Mouse (Mus musculus) heart, adult 9 months (tissue): ENCODE measurements at regions not wholly inside any gene's neighbourhood (a gene's known extent, or its start where the extent isn't known, plus 50 kb on each side); places are given as distances from the start of the nearest gene placed in this dataset.

Experiments used
- DNase-seq, 2 experiments: peaks; one replicate each; pipeline ENCODE4 v3.0.0; 2022; ENCODE audit warnings: low spot score in 2 of 2

DNA sequence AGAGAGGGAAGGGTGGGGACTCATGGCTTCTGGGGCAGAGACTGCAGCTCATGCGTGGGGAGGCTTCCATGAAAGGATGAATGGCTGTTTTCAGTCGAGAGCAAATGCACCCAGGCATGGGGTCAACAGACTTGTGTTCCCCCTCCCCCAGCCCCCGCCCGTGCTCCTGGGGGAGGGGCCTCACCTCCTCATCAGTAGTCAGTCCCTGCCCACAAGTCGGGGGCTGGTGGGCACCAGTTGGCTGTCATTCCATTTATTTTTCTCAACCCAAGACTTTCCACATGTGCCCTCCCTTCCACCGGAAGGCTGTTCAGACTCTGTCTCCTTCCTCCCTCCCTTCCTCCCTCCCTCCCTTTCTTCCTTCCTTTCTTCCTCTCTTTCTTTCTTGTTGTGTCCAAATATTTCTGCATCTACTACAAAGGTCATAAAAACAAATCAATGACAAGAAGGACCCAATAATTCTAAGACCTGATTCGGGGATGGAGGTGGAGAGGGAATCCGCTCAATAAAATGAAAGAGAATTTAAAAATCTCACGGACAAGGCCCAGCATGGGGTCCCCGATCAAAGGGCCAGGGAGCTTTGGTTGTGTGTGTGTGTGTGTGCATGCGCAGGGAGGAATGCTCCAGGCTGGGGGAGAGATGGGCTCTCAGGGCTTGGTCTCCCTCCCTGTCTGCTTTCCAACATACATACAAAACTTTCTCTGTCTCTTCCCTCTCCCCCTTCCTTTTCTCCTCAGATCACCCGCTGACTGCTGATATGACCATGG, 57.7 kb downstream of the Rpl14 start:
- no peak for DNase-seq

DNA sequence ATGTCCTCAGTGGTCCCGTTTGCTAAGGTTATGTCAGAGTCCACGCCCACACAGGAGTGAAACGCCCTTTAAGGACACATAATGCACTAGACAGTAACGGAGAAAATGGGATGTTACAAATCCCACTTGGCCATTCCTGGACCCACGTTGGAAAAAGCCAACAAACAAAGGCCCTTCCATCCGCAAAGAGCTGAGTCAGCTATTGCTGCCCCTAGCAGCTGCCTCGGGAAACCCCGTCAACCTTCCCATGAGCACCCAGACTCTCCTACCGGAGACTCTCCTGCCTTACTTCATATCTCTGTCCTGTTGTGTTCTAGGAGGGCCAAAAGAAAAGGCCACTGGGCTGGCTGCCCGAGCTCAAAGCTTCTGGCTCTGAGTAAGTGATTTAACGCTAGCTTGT, 58.4 kb downstream of the Rpl14 start:
- no peak for DNase-seq

DNA sequence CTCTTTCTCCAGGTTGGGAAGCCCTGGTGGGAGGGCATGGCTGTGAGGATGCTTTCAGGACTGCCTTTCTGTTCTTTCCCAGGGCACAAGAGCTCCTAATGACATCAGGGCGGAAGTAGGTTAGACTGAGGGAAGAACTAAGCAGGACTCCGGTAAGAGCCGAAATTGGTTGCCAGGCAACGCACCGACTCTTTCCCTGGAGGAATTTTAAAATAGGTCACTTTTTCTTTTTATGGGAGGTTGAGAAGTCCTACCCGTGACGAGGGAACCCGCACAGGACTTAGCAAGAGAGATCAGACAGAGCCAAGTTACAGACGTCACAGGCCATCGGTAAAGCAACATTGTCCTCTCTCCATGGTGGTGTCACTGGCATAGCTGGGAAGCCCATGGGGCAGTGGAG, 61.6 kb downstream of the Rpl14 start:
- DNase-seq, result no peak

DNA sequence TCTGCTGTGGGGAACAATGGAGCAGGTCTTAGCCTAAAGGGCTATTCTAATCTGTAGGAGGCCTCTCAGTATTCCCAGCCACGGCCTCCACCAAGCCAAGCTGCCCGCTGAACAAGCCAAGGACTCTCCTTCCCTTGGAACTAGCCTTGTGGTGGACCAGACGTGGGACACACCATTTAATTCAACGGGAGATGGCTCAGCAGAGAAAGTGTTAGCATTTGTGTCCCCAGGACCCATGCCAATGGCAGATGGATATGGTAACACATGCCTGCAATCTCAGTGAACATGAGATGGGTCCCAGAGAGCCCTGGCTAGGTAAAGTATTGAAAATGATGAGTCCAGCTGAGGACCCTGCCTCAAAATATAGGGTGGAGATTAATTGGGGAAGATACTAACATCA, 71.4 kb downstream of the Rpl14 start:
- DNase-seq, result no peak

DNA sequence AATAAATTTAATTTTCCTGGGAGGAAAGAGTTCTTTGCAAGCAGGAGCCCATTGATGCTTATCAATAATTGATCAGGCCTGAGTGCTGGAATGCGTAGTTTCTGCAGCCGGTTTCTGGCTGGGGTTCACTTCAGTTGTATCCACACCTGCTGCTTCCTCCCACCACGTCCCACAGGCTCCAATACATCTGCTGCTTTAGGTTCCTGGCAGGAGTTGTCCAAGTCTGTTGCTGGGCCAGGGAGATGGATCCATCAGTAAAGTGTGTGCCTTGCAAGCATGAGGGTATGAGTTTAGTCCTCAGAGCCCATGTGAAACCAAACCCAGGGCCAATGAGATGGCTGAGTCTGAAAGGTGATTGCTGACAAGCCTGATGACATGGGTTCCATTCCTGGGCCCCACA, 72.1 kb downstream of the Rpl14 start:
- no peak for DNase-seq

DNA sequence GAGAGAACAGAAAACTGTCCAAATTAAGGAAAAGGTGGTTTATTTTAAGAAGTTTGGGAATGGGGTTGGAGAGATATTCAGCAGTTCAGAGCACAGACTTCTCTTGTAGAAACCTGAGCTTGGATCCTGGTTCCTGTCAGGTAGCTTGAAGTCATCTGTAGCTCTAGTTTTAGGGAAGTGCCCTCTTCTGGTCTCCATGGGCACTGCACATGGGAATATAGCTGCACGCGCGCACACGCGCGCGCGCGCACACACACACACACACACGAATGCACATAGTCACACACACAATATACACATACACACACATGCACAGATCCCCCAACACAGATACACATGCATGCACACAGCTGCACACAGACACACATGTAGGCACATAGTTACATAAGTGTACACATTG, 74.5 kb downstream of the Rpl14 start:
- no peak for DNase-seq

DNA sequence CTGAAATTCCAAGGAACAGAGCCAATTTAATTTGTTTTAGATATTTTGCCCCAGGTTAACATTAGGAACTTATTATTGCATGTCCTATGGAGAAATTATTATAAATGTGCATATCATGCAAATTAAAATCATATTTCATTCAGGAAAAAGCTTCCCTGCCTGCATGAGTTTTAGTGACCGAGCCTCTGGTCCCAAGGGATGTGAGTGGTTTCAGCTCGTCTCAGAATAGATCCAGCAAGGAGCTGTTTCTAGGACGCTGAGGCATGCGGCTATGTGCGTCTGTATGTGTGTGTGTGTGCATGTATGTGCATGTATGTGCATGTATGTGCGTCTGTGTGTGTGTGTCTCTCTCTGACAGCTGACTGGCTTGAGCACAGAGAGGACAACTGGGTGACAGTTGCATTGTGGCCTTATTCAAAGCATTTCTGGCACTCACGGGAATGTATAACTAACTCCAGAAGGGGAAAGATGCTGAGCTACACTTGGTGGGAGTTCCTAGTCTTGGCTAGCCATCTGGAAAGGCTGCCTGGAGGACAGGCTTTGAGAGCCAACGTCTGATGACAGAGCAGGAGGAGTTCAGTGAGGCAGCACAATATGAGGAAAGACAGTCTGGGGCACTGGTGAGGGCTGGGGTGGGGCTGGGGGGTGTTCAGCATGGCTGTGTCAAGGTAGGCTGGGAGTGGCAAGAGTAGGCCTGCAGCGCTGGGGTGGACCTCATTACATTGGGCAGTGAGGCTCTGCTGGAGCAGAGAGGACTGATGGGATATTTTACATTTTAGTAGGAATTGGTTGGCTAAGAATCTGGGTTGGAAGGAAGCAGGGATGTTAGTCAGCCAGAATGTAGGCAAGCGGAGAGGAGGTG, 75.8 kb downstream of the Rpl14 start:
- no peak for DNase-seq

DNA sequence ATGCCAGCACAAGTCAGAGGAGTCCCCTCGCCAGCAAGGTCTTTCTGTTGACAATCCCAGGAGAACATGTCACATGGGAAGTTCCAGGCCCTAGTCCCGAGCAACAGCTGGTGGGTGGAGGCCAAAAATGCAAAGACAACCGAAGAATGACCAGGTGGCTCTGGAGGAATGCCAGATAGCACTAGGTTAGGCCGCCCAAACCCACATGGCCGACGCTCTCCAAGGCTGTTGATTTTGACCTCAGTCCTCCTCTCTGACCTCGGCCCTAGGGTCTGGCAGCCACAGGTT, 76.4 kb downstream of the Rpl14 start:
- no peak for DNase-seq

DNA sequence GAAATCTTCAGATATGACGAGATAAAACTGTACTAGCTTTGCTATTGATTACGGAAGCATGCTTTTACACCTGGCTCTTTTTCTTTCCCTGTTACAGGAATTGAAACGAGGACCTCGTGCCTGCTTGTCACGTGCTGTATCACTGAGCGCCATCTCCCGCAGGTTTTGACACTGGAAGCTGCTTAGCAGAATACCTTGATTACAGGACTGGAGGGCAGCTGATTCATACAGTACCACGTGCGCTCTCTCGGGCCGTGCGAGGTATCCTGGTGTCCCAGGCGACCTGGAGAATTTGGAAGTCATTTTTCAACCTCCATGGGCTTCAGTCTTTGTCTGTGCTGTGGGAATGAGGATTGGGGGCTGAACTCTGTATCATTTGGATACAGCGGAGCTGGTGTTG, 81.5 kb downstream of the Rpl14 start:
- no peak for DNase-seq

DNA sequence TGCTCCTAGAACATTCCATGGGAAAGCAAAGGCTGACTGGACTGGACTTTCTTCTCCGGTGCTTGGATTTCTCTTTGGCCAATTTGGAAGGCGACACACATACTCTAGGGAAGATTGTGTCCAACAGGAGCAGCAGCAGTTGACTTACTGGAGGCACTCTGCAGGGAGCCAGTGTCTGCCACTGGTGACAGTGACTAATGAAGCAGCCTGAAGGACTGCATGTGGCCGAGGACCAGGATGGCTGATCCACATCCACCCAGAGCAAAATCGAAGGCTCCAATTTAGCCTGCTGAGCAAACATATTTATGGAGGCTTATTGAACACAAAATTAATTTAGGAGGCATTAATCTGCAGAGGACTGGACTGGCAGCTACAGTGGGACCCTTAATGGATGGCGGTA, 81.9 kb downstream of the Rpl14 start:
- DNase-seq, result no peak

DNA sequence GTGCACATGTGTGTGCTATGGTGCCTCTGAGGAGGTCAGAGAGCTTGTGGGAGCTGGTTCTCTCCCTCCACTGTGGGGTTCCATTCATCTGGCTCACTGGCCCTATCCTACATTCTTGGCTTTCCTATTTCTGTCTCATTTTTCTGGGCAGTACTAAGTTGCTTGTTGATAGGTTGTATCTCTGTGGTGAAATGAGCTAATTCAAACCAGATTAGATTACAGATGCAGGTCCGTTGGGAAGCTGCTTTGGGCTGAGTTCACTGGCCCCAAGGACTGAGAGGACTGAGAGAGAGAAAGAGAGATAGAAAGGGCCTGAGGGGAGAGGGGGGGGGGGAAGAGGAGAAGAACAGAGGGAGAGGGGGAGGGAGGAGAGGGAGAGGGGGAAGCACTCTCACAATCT, 83.5 kb downstream of the Rpl14 start:
- DNase-seq, result peak in 1 of 2 experiments; percentile 8

DNA sequence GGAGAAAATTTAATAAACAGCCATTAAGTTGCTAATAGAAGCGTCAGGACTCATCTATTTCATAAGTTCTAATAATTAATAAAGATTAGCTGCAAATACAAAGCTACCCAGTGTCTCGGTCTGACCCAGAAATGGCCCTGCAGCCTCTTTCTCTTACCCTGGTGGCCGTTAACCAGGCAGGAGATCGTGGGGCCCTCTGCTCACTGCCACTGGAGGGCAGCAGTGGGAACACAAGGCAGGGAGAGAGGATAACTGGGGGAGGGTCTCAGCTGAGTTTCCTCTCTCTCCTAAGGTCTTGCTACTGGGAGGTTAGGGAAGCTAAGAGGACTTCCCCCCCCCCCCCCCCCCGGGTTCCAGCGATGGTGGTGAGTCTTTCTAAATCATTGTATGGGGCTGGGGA, 85.7 kb downstream of the Rpl14 start:
- DNase-seq, result no peak

DNA sequence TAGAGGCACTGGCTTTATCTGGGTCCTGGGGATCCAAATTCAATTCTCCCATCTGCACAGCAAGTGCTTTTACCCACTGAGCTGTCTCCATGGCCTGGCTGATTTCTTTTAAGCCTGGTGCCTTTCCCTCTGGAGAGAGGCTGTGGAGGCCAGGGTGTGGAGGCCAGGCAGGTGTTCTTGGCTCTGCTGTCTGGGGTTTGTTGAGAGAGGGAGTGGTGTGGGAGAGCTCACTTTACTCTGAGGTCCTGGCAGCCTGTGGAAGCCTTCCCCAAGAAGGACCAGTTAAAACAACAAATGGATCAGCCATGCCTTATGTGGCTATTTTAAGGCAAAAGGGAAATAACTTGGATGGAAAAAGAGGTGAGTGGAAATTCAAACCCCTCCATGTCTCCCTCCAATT, 86.5 kb downstream of the Rpl14 start:
- no peak for DNase-seq

DNA sequence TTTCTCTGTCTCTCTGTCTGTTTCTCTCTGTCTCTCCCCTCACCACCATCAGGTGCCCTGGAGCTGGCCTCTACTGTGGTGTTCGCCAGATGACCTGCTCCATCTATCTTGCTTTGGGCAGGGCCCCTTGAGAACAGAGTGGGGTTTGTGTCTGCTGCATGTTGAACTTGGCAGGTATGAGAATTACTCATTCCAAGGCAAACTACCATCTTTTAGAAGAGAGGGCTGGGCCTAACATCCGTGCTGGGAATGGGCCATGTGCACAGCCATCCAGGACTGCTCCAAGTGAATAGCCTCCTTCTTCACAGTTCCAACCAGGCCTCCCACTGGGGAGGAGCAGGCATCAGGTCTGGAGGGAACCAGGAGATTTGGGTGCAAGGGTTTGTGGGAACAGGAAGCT, 87.3 kb downstream of the Rpl14 start:
- peak; percentile 61 to 71 for DNase-seq

DNA sequence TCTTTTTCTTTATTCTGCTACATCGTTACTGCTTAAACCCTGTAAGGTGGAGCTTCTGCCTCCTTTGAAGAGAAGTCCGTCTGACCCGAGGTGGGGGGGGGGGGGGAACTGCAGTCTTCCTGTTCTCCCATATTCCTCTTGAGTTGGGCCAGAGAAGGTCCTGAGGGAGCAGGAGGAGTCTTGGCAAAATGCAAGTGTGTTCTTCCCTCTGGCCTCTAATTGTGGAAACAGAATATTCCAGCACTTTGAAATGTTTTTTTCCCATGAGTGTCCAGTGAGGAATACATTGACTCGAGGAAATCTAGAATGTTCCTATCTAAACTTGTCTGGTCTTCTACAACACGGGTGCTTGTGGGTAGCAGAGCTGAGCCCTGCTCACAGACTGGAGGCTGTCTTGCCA, 90.0 kb downstream of the Rpl14 start:
- DNase-seq, result peak; percentile 60

DNA sequence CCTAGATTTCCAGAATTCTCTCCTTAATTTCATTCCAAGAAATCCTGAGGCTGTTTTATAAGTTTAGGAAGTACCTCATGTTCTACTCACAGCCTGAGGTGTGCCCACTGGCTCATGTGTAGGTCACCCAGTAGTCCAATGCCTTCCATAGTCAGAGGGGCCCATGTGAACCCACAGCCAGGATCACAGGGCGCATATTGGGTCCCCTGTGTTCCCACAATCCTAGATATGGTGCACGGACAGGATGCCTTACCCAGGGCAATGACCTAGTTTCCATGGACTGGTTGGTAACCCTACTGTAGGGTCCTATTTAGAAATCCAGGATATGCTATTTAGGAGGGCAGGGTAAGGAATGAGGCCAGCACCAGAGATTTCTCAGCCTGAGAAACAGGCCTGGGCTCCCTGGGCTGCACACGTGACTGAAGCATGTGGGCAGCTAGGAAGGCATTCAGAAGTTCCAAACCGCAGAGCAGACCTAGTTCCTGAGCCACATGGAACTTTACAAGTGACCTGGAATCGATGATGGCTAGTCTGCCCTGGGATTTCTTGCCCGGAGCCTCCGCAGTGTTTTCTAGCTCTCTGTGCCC, 90.5 kb downstream of the Rpl14 start:
- DNase-seq, result no peak

DNA sequence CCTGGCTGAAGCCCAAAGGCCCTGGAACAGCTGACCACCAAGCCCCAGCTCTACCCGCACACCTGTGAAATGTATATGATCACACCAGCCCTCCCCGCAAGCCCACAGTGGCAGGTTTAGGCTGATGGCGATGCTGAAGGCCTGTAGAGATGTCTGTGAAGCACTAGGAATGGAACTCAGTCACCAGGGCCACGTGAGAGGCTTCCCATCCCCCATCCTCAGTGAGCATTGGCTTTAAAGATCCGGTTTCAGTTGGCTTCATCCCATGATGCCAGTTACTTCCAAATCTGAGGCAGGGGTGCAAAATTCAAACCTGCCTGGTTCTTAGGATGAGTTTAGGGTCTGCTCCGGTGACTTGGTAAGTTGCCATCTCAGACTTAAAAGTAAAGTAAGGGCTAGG, 91.9 kb downstream of the Rpl14 start:
- no peak for DNase-seq

DNA sequence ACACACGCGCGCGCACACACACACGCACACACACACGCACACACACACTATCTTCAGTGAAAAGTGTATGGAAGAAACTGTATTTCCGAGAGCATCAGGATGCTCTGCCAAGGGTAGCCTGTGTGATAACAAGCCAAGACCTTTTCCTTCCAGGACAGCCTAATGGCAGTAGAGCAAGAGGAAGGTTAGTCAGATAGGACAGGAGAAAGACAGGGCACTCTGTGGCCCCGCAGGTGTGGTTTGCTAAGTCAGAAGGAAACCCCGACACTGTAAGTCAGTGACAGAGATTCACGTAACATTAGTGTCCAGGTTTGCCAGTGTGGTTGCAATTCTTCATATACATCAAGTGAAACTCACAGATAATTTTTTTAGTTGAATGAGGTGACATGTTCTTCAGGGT, 92.8 kb downstream of the Rpl14 start:
- no peak for DNase-seq

DNA sequence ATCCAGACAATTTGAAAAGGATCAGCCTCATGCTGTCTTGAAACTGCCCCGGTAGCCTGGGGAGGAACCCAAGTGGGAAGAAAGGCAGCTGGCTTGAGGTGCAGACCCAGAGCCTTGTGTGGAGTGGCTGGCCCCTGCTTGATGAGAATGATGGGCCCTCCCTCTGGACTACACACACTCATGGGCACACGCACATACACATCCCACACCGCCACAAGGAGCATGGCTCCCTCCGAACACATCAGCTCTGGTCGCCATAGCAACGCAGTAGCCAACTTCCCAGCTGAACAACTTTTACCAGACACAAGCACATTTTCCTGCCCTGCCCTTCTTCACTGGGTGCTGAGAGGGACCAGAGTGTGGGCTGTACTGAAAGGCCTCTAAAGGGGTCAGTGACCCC, 101.2 kb downstream of the Rpl14 start:
- no peak for DNase-seq

DNA sequence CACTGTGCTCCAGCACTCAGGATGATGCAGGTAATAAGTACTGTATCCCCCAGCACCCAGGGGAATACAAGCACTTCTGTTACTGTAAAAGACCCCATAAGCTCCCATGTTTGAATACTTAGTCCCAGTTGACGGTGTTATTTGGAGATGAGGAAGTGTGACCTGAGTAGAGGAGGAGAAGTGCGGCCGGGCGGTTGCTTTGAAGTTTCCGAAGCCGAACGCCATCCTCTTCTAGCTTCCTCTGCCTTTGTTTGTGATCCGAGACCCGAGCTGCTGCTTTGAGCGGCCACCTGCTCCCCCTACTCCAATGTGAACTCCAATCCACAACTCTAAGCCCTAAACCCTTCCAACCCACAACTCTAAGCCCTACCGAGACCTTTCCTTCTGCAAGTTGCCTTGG, 103.6 kb downstream of the Rpl14 start:
- no peak for DNase-seq

DNA sequence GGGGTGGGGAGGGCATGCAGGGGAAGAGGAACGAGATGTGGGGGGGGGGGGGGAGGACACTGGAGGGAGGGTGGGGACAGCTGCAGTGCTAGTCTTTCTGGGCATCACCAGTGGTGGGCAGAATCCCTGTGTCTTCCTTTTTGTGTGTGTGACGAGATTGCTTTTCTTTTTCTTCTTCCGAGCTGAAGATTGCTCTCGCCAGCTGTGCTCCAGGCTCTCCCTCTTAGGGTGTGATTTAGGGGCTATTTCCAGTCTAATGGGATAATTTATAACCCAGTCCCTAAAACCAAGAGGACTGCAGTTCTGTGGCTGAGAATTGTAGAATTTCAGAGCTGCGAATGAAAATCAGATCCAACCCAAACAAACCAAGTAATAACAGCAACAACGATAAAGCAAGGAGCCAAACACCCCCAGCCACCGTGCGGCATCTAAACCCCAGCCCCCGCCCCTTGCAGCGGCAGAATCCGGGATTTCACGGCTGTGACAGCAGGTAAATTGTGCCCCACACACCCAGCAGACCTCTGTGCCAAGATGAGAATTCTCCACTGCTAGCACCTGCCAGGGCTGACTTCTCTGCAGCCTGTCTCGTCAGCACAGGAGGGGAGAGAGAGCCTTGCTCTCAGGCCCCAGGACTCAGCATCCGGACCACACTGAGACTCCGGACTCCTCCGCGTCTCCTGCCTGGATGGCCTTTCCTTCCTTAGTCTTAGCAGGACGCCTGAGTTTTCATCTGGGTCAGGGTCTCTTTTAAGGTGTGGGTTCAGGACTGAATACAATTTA, 104.3 kb downstream of the Rpl14 start:
- no peak for DNase-seq

DNA sequence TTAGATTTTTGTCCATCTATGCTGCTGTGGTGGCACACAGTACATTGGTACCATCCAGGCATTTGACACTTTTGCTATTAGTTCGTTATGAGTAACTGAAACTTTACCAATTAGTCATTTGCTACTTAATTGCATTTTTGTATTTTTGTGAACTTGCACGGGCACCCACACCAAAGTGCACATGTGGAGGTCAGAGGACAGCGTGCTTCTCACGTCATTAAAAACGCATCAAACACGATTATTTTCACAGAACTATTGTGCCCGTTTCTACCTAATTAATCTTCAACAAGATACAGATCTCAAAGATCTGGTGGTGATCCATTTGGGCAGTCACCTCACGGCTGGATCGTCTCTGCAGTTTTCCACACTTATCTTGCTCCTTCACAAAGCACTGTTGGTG, 105.1 kb downstream of the Rpl14 start:
- no peak for DNase-seq
